Mouse (Mus musculus) heart, adult 2 months (tissue): ENCODE data around the gene Olfr691.

ENCODE experiments used
- CTCF ChIP-seq: fragments of 200-600 bp; IDR thresholded peaks from 2 replicates; pipeline ENCODE4 v1.8.1; 2022; ENCODE audit warnings: antibody characterized with exemption, mild to moderate bottlenecking, moderate library complexity
- EP300 ChIP-seq: fragments of 200-500 bp; IDR thresholded peaks from 2 replicates; pipeline ENCODE4 v1.6.1; 2011; ENCODE audit warnings: low read depth, low read length, control low read depth; ENCODE audit not compliant: insufficient read depth
- POLR2A ChIP-seq: fragments of 200-500 bp; IDR thresholded peaks from 2 replicates; pipeline ENCODE4 v1.6.1; 2011; ENCODE audit warnings: mild to moderate bottlenecking, low read depth, low read length, control low read depth; ENCODE audit not compliant: insufficient read depth

DNA sequence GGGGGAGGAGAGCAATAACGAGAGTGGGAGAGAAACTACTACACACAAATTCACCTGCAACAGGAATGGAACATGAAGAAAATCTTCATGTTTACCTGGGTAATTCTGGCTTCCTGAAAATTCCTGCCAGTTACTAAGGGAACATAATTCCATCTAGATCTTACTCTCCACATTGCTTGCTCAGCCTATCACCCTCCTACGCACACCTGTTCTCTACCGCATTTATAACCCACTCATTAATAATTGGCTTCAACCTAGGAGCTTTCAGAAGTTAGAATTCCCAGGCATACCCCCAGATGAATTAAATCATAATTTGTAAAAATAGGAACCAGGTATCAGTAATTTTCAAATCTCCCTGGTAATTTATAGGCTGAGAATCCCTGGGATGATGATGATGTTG lies 31.9 kb upstream of the Olfr691 start:
- TF ChIP-seq CTCF, result no peak
- no peak for TF ChIP-seq POLR2A
- TF ChIP-seq EP300, result no peak
